Mouse (Mus musculus): Measurements from ENCODE around the gene Lekr1. TPM values are rescaled to one million over a fixed set of nuclear protein-coding genes. Genes with fewer than 3 reads are reported as not detected.

The Lekr1 gene
- polyA plus RNA-seq, 1 experiment from 2014 or later, result 7.0 TPM

GRCm38 (mm10) chr3:65660336-65660735, 5.7 kb upstream of the Lekr1 start:
- H3K9ac ChIP-seq (replicated peaks; ENCODE audit: low read length), result no peak overlapping the region
- H3K4me2 ChIP-seq (ENCODE audit: low read length), result no peak overlapping the region
- WGBS, result 95% methylated on average over 4 of the region's 4 CpGs
- DNase-seq, result no peak
- H3K4me1 ChIP-seq (ENCODE audit: control insufficient read depth, insufficient read depth, low read length), result peaks cover 21% of the 10 kb centered on the region
- no peak for ATAC-seq (ENCODE audit: low FRiP score, low TSS enrichment)
- H3K4me3 ChIP-seq (replicated peaks; ENCODE audit: low read depth, low read length), result no peak overlapping the region
- no peaks in the 10 kb centered on the region for H3K36me3 ChIP-seq (ENCODE audit: control insufficient read depth, insufficient read depth, low read length)
- no peak overlapping the region for H3K27ac ChIP-seq (replicated peaks; ENCODE audit: low read depth, low read length)
- H3K9me3 ChIP-seq (ENCODE audit: control insufficient read depth, low read length), result no peaks in the 10 kb centered on the region
- peaks cover 23% of the 10 kb centered on the region; the same call in 1 of the 2 replicates for H3K27me3 ChIP-seq (ENCODE audit: control insufficient read depth, insufficient read depth, low read length)

- ATAC-seq (ENCODE audit: low FRiP score, low TSS enrichment) (no peak), DNase-seq (no peak)
- Histone ChIP-seq H3K9me3 (ENCODE audit: control insufficient read depth, low read length) (no peaks in the 10 kb centered on the region), H3K4me1 (ENCODE audit: control insufficient read depth, insufficient read depth, low read length) (peaks cover 18% of the 10 kb centered on the region), H3K4me3 (replicated peaks; ENCODE audit: low read depth, low read length) (no peak overlapping the region), H3K27me3 (ENCODE audit: control insufficient read depth, insufficient read depth, low read length) (peaks cover 18% of the 10 kb centered on the region; the same call in 1 of the 2 replicates), H3K4me2 (ENCODE audit: low read length) (no peak overlapping the region), H3K27ac (replicated peaks; ENCODE audit: low read depth, low read length) (no peak overlapping the region), H3K36me3 (ENCODE audit: control insufficient read depth, insufficient read depth, low read length) (no peaks in the 10 kb centered on the region), H3K9ac (replicated peaks; ENCODE audit: low read length) (no peak overlapping the region)
- WGBS, result 89% methylated on average over 3 of the region's 3 CpGs
These were observed 4.3 kb upstream of the Lekr1 start for GRCm38 (mm10) chr3:65661731-65662130.

DNA sequence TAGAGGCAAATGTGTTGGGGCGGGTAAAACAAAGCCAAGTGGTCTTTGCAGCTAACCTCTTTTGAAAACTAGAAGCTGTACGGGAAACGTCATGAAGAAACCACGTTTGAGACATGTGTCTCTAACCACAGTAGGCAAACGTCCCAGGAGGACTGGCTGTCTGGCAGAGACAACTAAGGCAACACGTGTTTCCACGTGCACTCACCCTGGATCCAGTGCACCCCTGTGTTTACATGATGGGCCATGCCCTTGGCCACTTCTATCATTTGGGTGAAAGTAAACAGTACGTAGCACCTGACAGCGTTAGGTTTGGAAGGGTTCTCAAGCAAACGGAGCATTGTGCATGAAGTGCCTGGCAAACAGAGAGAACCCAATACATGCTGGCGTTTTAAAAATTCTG, 2.9 kb upstream of the Lekr1 start:
- no peak overlapping the region for H3K4me2 ChIP-seq (ENCODE audit: low read length)
- H3K4me1 ChIP-seq (ENCODE audit: control insufficient read depth, insufficient read depth, low read length), result peaks cover 5% of the 10 kb centered on the region; the same call in 1 of the 2 replicates

DNA sequence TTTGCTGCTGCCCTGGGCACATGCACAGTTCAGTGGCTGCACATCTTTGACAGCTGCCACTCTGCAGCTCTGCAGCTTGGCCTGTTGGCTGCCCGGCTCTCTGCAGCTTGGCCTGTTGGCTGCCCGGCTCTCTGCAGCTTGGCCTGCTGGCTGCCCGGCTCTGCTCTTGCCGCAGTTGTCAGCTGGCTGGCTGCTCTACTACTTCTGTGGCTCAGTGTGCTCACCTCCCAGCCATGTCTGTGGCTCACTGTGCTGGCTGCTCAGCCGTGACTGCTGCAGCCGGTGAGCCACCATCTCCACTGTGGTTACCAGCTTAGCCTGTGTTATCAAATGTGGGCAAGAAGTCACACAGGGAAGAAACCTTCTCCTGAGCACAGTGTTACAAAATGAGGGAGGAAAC, 4.2 kb downstream of the Lekr1 start:
- no peak overlapping the region for H3K9ac ChIP-seq (replicated peaks; ENCODE audit: low read length)
- H3K27me3 ChIP-seq (ENCODE audit: control insufficient read depth, insufficient read depth, low read length), result no peaks in the 10 kb centered on the region
- no peaks in the 10 kb centered on the region for H3K36me3 ChIP-seq (ENCODE audit: control insufficient read depth, insufficient read depth, low read length)
- ATAC-seq (ENCODE audit: low FRiP score, low TSS enrichment) (no peak), DNase-seq (no peak)
- H3K27ac ChIP-seq (replicated peaks; ENCODE audit: low read depth, low read length), result no peak overlapping the region
- no peaks in the 10 kb centered on the region for H3K4me1 ChIP-seq (ENCODE audit: control insufficient read depth, insufficient read depth, low read length)
- H3K4me3 ChIP-seq (replicated peaks; ENCODE audit: low read depth, low read length), result no peak overlapping the region
- no peak overlapping the region for H3K4me2 ChIP-seq (ENCODE audit: low read length)
- 44% methylated on average over 6 of the region's 6 CpGs for WGBS
- H3K9me3 ChIP-seq (ENCODE audit: control insufficient read depth, low read length), result no peaks in the 10 kb centered on the region

More for the DNA sequence above, 2.9 kb upstream of the Lekr1 start:
- Histone ChIP-seq H3K4me3 (replicated peaks; ENCODE audit: low read depth, low read length) (no peak overlapping the region), H3K27me3 (ENCODE audit: control insufficient read depth, insufficient read depth, low read length) (peaks cover 15% of the 10 kb centered on the region; the same call in 1 of the 2 replicates), H3K36me3 (ENCODE audit: control insufficient read depth, insufficient read depth, low read length) (no peaks in the 10 kb centered on the region), H3K9ac (replicated peaks; ENCODE audit: low read length) (no peak overlapping the region), H3K9me3 (ENCODE audit: control insufficient read depth, low read length) (no peaks in the 10 kb centered on the region), H3K27ac (replicated peaks; ENCODE audit: low read depth, low read length) (no peak overlapping the region)
- DNase-seq (no peak), ATAC-seq (ENCODE audit: low FRiP score, low TSS enrichment) (no peak)
- WGBS, result 81% methylated on average over 11 of the region's 11 CpGs

- H3K27me3 ChIP-seq (ENCODE audit: control insufficient read depth, insufficient read depth, low read length), result no peaks in the 10 kb centered on the region
- H3K9ac ChIP-seq (replicated peaks; ENCODE audit: low read length), result no peak overlapping the region
- 68% methylated on average over 8 of the region's 8 CpGs for WGBS
- no peak overlapping the region for H3K27ac ChIP-seq (replicated peaks; ENCODE audit: low read depth, low read length)
- DNase-seq, result no peak
- no peak overlapping the region for H3K4me2 ChIP-seq (ENCODE audit: low read length)
- H3K4me1 ChIP-seq (ENCODE audit: control insufficient read depth, insufficient read depth, low read length), result no peaks in the 10 kb centered on the region
- no peaks in the 10 kb centered on the region for H3K9me3 ChIP-seq (ENCODE audit: control insufficient read depth, low read length)
- no peak overlapping the region for H3K4me3 ChIP-seq (replicated peaks; ENCODE audit: low read depth, low read length)
- no peak for ATAC-seq (ENCODE audit: low FRiP score, low TSS enrichment)
- H3K36me3 ChIP-seq (ENCODE audit: control insufficient read depth, insufficient read depth, low read length), result no peaks in the 10 kb centered on the region
These were observed 7.7 kb downstream of the Lekr1 start for GRCm38 (mm10) chr3:65673725-65674124.

GRCm38 (mm10) chr3:65680612-65681011, 14.6 kb downstream of the Lekr1 start:
- Histone ChIP-seq H3K27me3 (ENCODE audit: control insufficient read depth, insufficient read depth, low read length) (no peaks in the 10 kb centered on the region), H3K4me1 (ENCODE audit: control insufficient read depth, insufficient read depth, low read length) (no peaks in the 10 kb centered on the region), H3K4me2 (ENCODE audit: low read length) (no peak overlapping the region), H3K9me3 (ENCODE audit: control insufficient read depth, low read length) (no peaks in the 10 kb centered on the region), H3K9ac (replicated peaks; ENCODE audit: low read length) (no peak overlapping the region), H3K4me3 (replicated peaks; ENCODE audit: low read depth, low read length) (no peak overlapping the region), H3K36me3 (ENCODE audit: control insufficient read depth, insufficient read depth, low read length) (no peaks in the 10 kb centered on the region), H3K27ac (replicated peaks; ENCODE audit: low read depth, low read length) (no peak overlapping the region)
- ATAC-seq (ENCODE audit: low FRiP score, low TSS enrichment) (no peak), DNase-seq (no peak)
- WGBS, result 92% methylated on average over 1 of the region's 1 CpGs

- DNase-seq, result no peak
- Histone ChIP-seq H3K9me3 (ENCODE audit: control insufficient read depth, low read length) (no peaks in the 10 kb centered on the region; the same call in 1 of the 2 replicates), H3K36me3 (ENCODE audit: control insufficient read depth, insufficient read depth, low read length) (no peaks in the 10 kb centered on the region), H3K4me1 (ENCODE audit: control insufficient read depth, insufficient read depth, low read length) (no peaks in the 10 kb centered on the region), H3K9ac (replicated peaks; ENCODE audit: low read length) (no peak overlapping the region), H3K27ac (replicated peaks; ENCODE audit: low read depth, low read length) (no peak overlapping the region), H3K4me2 (ENCODE audit: low read length) (no peak overlapping the region), H3K4me3 (replicated peaks; ENCODE audit: low read depth, low read length) (no peak overlapping the region), H3K27me3 (ENCODE audit: control insufficient read depth, insufficient read depth, low read length) (no peaks in the 10 kb centered on the region)
- 50% methylated on average over 2 of the region's 2 CpGs for WGBS
- no peak for ATAC-seq (ENCODE audit: low FRiP score, low TSS enrichment)
These were observed 23.7 kb downstream of the Lekr1 start for GRCm38 (mm10) chr3:65689705-65690104.

GRCm38 (mm10) chr3:65690850-65691249, 24.8 kb downstream of the Lekr1 start:
- ATAC-seq (ENCODE audit: low FRiP score, low TSS enrichment), result no peak
- Histone ChIP-seq H3K4me2 (ENCODE audit: low read length) (no peak overlapping the region), H3K9ac (replicated peaks; ENCODE audit: low read length) (no peak overlapping the region), H3K4me1 (ENCODE audit: control insufficient read depth, insufficient read depth, low read length) (no peaks in the 10 kb centered on the region), H3K9me3 (ENCODE audit: control insufficient read depth, low read length) (no peaks in the 10 kb centered on the region; the same call in 1 of the 2 replicates), H3K36me3 (ENCODE audit: control insufficient read depth, insufficient read depth, low read length) (no peaks in the 10 kb centered on the region), H3K27me3 (ENCODE audit: control insufficient read depth, insufficient read depth, low read length) (no peaks in the 10 kb centered on the region), H3K27ac (replicated peaks; ENCODE audit: low read depth, low read length) (no peak overlapping the region), H3K4me3 (replicated peaks; ENCODE audit: low read depth, low read length) (no peak overlapping the region)
- DNase-seq, result no peak
- WGBS, result 83% methylated on average over 2 of the region's 2 CpGs

DNA sequence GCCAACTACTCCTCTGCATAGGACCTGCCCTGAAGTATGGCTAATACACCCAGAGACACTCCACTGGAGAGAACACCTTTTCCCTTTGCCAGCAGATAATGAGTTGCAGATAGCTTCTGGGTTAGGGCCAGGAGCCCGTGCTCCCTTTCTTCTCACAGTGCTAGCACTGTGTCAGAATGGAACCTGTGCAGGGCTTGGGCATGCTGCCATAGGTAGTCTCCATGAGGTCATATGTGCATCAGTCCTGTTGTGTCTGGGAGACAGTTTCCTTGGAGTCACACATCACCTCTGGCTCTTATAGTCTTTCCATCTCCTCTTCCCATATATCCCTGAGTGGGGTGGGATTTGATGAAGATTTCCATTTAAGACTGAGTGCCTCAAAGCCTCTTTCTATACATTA, 33.7 kb downstream of the Lekr1 start:
- 92% methylated on average over 1 of the region's 1 CpGs for WGBS
- H3K27ac ChIP-seq (replicated peaks; ENCODE audit: low read depth, low read length), result no peak overlapping the region
- H3K4me1 ChIP-seq (ENCODE audit: control insufficient read depth, insufficient read depth, low read length), result no peaks in the 10 kb centered on the region
- ATAC-seq (ENCODE audit: low FRiP score, low TSS enrichment) (no peak), DNase-seq (no peak)
- H3K9ac ChIP-seq (replicated peaks; ENCODE audit: low read length), result no peak overlapping the region
- H3K4me3 ChIP-seq (replicated peaks; ENCODE audit: low read depth, low read length), result no peak overlapping the region
- no peak overlapping the region for H3K4me2 ChIP-seq (ENCODE audit: low read length)
- no peaks in the 10 kb centered on the region for H3K27me3 ChIP-seq (ENCODE audit: control insufficient read depth, insufficient read depth, low read length)
- H3K36me3 ChIP-seq (ENCODE audit: control insufficient read depth, insufficient read depth, low read length), result no peaks in the 10 kb centered on the region
- H3K9me3 ChIP-seq (ENCODE audit: control insufficient read depth, low read length), result no peaks in the 10 kb centered on the region; the same call in 1 of the 2 replicates

Measured in midbrain, embryonic 14.5 days (tissue).